Mouse (Mus musculus) forebrain, embryonic 10.5 days (tissue): ENCODE measurements around the gene Usb1. TPM values are rescaled to one million over a fixed set of nuclear protein-coding genes. Genes with fewer than 3 reads are reported as not detected.

Experiments used
- DNase-seq: peaks from one replicate; pipeline ENCODE4 v3.0.0-alpha.2; 2017; ENCODE audit warnings: low spot score; ENCODE audit errors: extremely low spot score
- H3K27ac ChIP-seq: fragments of 300-500 bp; sonication (generic); 2 replicates; pipeline ENCODE4 v1.5.1; 2016; ENCODE audit warnings: mild to moderate bottlenecking
- H3K27me3 ChIP-seq: fragments of 300-500 bp; sonication (generic); 2 replicates; pipeline ENCODE4 v1.6.1; 2016; ENCODE audit warnings: mild to moderate bottlenecking; ENCODE audit not compliant: poor library complexity, severe bottlenecking
- H3K36me3 ChIP-seq: fragments of 300-500 bp; sonication (generic); replicated peaks from 2 replicates; pipeline ENCODE4 v1.6.1; 2016; ENCODE audit warnings: mild to moderate bottlenecking, moderate library complexity
- H3K4me1 ChIP-seq: fragments of 300-500 bp; sonication (generic); 2 replicates; pipeline ENCODE4 v1.6.1; 2016
- H3K4me3 ChIP-seq: fragments of 300-500 bp; sonication (generic); 2 replicates; pipeline ENCODE4 v1.5.1; 2016; ENCODE audit warnings: mild to moderate bottlenecking, moderate library complexity
- H3K9me3 ChIP-seq: fragments of 300-500 bp; sonication (generic); 2 replicates; pipeline ENCODE4 v1.6.1; 2016; ENCODE audit warnings: mild to moderate bottlenecking, moderate library complexity
- WGBS: fragments of 180-500 bp; shearing (Covaris S2); methylation state at CpG from one replicate; pipeline ENCODE4 v1.1.7; 2016; 5-methylcytosine and 5-hydroxymethylcytosine counted together
- polyA plus RNA-seq: library from polyadenylated mRNA; unstranded; fragments of >200 nt; fragmentation: Nextera tagmentation; extraction: Ambion mirVana; gene quantifications from 2 replicates; pipeline ENCODE4 v1.2.1, GENCODE M21; 2016

Gene Usb1
- polyA plus RNA-seq, 1 experiment from 2014 or later = 50.5 TPM

- 89% methylated on average over 5 of the region's 5 CpGs for WGBS
Observed at GRCm38 (mm10) chr8:95386037-95386436, 54.0 kb downstream of the Usb1 start.

GRCm38 (mm10) chr8:95387221-95387620 lies 55.1 kb downstream of the Usb1 start:
- H3K4me1 ChIP-seq = peaks cover 10% of the 10 kb centered on the region; the same call in 1 of the 2 replicates
- no peak for DNase-seq
- H3K27ac ChIP-seq = no peak overlapping the region
- WGBS = 91% methylated on average over 10 of the region's 10 CpGs
- H3K4me3 ChIP-seq = no peak overlapping the region
- no peaks in the 10 kb centered on the region for H3K27me3 ChIP-seq
- H3K9me3 ChIP-seq = no peaks in the 10 kb centered on the region
- H3K36me3 ChIP-seq = no peaks in the 10 kb centered on the region

More at GRCm38 (mm10) chr8:95386037-95386436, 54.0 kb downstream of the Usb1 start:
- Histone ChIP-seq H3K27me3 (no peaks in the 10 kb centered on the region), H3K4me3 (no peak overlapping the region), H3K9me3 (no peaks in the 10 kb centered on the region), H3K36me3 (no peaks in the 10 kb centered on the region), H3K27ac (no peak overlapping the region), H3K4me1 (peaks cover 8% of the 10 kb centered on the region; the same call in 1 of the 2 replicates)
- no peak for DNase-seq

GRCm38 (mm10) chr8:95387936-95388335 lies 55.9 kb downstream of the Usb1 start:
- no peaks in the 10 kb centered on the region for H3K27me3 ChIP-seq
- H3K9me3 ChIP-seq = no peaks in the 10 kb centered on the region
- no peak overlapping the region for H3K27ac ChIP-seq
- DNase-seq = no peak
- H3K4me1 ChIP-seq = peaks cover 10% of the 10 kb centered on the region; the same call in 1 of the 2 replicates
- H3K36me3 ChIP-seq = no peaks in the 10 kb centered on the region
- 80% methylated on average over 7 of the region's 7 CpGs for WGBS
- no peak overlapping the region for H3K4me3 ChIP-seq

GRCm38 (mm10) chr8:95390312-95390711 lies 58.2 kb downstream of the Usb1 start:
- peaks cover 16% of the 10 kb centered on the region for H3K4me1 ChIP-seq
- no peaks in the 10 kb centered on the region for H3K27me3 ChIP-seq
- no peaks in the 10 kb centered on the region for H3K36me3 ChIP-seq
- no peak overlapping the region for H3K27ac ChIP-seq
- no peak for DNase-seq
- H3K9me3 ChIP-seq = no peaks in the 10 kb centered on the region
- no peak overlapping the region for H3K4me3 ChIP-seq
- WGBS = 77% methylated on average over 4 of the region's 4 CpGs

GRCm38 (mm10) chr8:95391101-95391500 lies 59.0 kb downstream of the Usb1 start:
- 91% methylated on average over 7 of the region's 7 CpGs for WGBS
- no peaks in the 10 kb centered on the region for H3K36me3 ChIP-seq
- no peaks in the 10 kb centered on the region for H3K9me3 ChIP-seq
- no peak overlapping the region for H3K27ac ChIP-seq
- H3K27me3 ChIP-seq = no peaks in the 10 kb centered on the region
- no peak overlapping the region for H3K4me3 ChIP-seq
- DNase-seq = no peak
- peaks cover 23% of the 10 kb centered on the region for H3K4me1 ChIP-seq

GRCm38 (mm10) chr8:95392604-95393003 lies 60.5 kb downstream of the Usb1 start:
- whole genome bisulfite sequencing = 84% methylated on average over 5 of the region's 5 CpGs
- Histone ChIP-seq H3K27me3 (no peaks in the 10 kb centered on the region), H3K27ac (peak overlapping the region; percentile 58), H3K9me3 (no peaks in the 10 kb centered on the region), H3K4me3 (no peak overlapping the region), H3K36me3 (no peaks in the 10 kb centered on the region), H3K4me1 (peaks cover 38% of the 10 kb centered on the region)
- no peak for DNase-seq

- Histone ChIP-seq H3K4me3 (no peak overlapping the region), H3K36me3 (no peaks in the 10 kb centered on the region), H3K9me3 (no peaks in the 10 kb centered on the region), H3K27me3 (no peaks in the 10 kb centered on the region), H3K27ac (peak overlapping the region; percentile 71), H3K4me1 (peaks cover 48% of the 10 kb centered on the region)
- WGBS = 49% methylated on average over 8 of the region's 8 CpGs
- no peak for DNase-seq
Observed at GRCm38 (mm10) chr8:95395186-95395918, 63.3 kb downstream of the Usb1 start.

GRCm38 (mm10) chr8:95396752-95397151 lies 64.7 kb downstream of the Usb1 start:
- Histone ChIP-seq H3K4me1 (peaks cover 40% of the 10 kb centered on the region), H3K27ac (peak overlapping the region; percentile 70), H3K27me3 (no peaks in the 10 kb centered on the region), H3K36me3 (no peaks in the 10 kb centered on the region), H3K4me3 (no peak overlapping the region), H3K9me3 (no peaks in the 10 kb centered on the region)
- 71% methylated on average over 11 of the region's 11 CpGs for WGBS
- no peak for DNase-seq

Other genes starting within 250 kb of the Usb1 start
- 4.4 and 5.5 TPM in 2 replicates for gene Kifc3, start 129.5 kb upstream of the Usb1 start, polyA plus RNA-seq
- gene Cngb1, start 25.7 kb upstream of the Usb1 start, polyA plus RNA-seq = 0.14 and 0.25 TPM in 2 replicates
- not detected in 2 replicates for gene Tepp, start 21.7 kb upstream of the Usb1 start, polyA plus RNA-seq
- 10.6 and 10.7 TPM in 2 replicates for gene Zfp319, start 334 bp upstream of the Usb1 start, polyA plus RNA-seq
- gene Mmp15, start 20.0 kb downstream of the Usb1 start, polyA plus RNA-seq = 11.1 TPM in 2 replicates
- 144 and 146 TPM in 2 replicates for gene Cfap20, start 102.6 kb downstream of the Usb1 start, polyA plus RNA-seq
- gene Csnk2a2, start 157.8 kb downstream of the Usb1 start, polyA plus RNA-seq = 15.2 and 15.9 TPM in 2 replicates
- 0.15 TPM in 1 of 2 replicates, not detected in the other for gene Ccdc113, start 201.8 kb downstream of the Usb1 start, polyA plus RNA-seq
- not detected in 2 replicates for gene Prss54, start 244.1 kb downstream of the Usb1 start, polyA plus RNA-seq